Mouse (Mus musculus): ENCODE results near the gene Fgf5.
A peak's percentile ranks its signal among the peaks of the same experiment; 100 is the strongest.

Gene Fgf5

DNA sequence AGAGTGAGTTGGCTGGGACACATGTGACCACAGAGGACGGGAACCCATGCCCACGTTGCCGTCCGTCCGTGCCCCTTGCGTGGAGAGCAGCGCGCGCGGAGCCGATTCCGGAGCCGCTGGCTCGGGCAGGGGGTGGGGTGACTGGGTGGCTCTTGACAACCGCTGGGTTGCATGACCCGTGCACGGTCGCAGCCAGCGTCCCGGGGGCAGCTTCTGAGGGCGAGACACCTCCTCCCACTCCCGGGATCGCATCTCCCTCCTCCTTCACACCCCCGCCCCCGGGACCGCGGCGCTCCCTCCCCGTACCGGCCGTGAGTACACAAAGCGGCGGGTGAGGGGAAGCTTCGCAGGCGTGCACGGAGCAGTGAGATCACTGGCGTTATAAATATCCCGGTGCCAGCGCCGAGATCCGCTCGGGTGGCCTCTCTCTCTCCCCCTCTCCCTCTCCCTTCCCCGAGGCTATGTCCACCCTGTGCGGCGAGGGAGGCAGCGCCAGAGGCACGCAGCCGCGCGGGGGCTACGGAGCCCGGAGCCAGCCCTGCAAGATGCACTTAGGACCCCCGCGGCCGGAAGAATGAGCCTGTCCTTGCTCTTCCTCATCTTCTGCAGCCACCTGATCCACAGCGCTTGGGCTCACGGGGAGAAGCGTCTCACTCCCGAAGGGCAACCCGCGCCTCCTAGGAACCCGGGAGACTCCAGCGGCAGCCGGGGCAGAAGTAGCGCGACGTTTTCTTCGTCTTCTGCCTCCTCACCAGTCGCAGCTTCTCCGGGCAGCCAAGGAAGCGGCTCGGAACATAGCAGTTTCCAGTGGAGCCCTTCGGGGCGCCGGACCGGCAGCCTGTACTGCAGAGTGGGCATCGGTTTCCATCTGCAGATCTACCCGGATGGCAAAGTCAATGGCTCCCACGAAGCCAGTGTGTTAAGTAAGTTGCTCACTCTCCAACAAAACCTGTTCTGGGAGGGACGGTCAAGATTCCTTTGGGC lies at the start of gene Fgf5:
Gene Fgf5, plus strand, starts transcription at position 347 of the 984 bp plus-strand sequence.
- peak; percentile 40 to 42 for DNase-seq

GRCm38 (mm10) chr5:98212501-98212900 lies 41.5 kb upstream of the Fgf5 start:
- DNase-seq = no peak

DNA sequence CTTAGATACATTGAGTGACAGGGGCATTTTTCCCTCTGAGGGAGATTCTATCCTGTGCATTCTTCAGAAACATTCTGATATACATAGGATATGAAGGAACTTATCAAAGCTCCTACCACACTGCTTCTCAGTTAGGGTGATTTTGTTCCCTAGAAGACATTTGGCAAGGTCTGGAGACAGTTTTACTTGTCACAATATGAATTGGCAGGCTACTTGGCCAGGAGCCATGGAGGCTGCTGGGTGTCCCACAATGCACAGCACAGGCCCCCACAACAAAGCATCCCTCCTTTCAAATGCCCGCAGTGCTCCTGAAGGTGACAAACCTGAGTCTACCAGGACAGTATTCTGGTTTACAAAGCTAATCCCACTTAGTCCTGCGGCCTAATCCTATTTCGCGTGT lies 32.0 kb upstream of the Fgf5 start:
- DNase-seq = peak; percentile 16 to 18

- DNase-seq = no peak
These were observed 27.3 kb upstream of the Fgf5 start for GRCm38 (mm10) chr5:98226710-98227109.

DNA sequence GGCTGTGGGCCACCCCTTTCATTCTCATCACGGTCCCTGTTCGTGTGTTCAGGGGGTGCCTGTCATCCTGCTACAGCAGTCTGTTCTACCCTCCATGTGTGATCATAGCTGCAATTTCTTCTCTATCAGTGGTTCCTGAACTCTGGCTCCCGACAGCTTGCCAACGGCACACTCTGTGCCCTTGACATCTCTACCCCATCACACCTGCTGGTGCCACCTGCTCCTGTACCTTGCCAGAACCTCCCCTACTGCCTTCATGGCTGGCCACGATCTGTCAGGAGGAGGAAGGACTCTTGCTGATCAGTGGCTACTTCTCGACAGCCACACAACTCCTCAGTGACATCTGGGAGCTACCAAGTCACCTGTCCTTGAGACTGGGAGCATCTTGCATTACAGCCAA lies 24.5 kb upstream of the Fgf5 start:
- peak; percentile 66 to 68 for DNase-seq

DNA sequence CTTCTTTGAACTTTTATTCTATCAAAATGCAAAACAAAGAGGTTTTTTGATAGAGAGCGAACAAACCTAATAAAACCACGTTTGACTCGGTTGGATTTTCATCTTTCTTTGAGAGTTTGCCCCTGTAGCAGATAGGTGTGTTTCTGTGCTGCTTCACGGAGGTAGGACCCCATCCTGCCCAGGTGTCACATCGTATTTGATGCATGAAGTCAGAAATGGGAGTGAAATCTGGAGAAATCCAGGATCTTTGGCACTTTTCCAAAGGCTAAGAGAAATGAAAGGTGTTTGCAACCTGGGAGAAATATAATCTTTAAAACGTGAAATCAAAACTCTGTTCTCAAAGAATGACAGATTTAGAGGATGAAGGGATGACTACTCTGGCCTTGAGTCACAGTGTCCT lies 15.5 kb upstream of the Fgf5 start:
- DNase-seq = no peak

- DNase-seq = no peak
These were observed 12.6 kb upstream of the Fgf5 start for GRCm38 (mm10) chr5:98241322-98241829.

DNA sequence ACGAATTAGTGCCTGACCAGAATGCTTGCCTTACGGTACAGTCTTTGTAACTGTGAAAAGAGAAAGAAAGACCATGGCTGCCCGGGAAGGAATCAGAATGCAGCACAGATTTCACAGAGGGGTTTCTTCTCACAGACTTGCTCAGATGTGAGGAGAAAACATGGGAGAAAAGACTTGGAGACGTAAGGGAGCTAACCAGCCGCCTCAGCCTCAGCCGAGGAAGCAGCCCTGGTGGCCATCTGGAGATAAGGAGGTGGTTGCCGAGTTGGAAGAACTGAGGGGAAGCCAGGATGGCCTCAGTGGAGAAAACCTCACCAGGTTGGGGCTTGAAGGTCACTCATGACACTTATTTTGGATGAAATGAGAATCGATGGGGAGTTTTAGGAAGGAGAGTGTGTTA lies 8.7 kb upstream of the Fgf5 start:
- DNase-seq = no peak

GRCm38 (mm10) chr5:98245976-98246375 lies 8.0 kb upstream of the Fgf5 start:
- DNase-seq = no peak

GRCm38 (mm10) chr5:98246826-98247225 lies 7.2 kb upstream of the Fgf5 start:
- no peak for DNase-seq

- DNase-seq = no peak
These were observed 6.5 kb upstream of the Fgf5 start for GRCm38 (mm10) chr5:98247516-98247915.

DNA sequence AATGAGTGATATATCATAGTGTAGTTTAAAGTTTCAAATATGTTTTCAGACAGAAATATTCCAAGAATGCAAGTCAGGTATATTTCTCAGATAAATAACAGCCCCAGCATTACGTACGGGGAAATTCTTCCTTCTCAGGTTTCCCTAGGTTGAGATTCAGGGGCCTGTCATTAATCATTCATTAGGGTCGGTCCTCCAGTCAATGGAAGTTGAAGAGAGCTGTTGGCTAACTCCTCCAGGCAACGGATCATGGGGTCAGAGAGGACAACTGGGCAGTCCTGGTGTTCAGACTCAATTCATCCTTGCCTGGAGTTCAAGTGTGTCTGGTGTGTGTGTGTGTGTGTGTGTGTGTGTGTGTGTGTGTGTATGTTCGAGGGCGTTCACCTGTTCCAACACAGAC lies 837 bp upstream of the Fgf5 start:
- DNase-seq = no peak

GRCm38 (mm10) chr5:98255176-98255575 lies 1.2 kb downstream of the Fgf5 start:
- DNase-seq = no peak

DNA sequence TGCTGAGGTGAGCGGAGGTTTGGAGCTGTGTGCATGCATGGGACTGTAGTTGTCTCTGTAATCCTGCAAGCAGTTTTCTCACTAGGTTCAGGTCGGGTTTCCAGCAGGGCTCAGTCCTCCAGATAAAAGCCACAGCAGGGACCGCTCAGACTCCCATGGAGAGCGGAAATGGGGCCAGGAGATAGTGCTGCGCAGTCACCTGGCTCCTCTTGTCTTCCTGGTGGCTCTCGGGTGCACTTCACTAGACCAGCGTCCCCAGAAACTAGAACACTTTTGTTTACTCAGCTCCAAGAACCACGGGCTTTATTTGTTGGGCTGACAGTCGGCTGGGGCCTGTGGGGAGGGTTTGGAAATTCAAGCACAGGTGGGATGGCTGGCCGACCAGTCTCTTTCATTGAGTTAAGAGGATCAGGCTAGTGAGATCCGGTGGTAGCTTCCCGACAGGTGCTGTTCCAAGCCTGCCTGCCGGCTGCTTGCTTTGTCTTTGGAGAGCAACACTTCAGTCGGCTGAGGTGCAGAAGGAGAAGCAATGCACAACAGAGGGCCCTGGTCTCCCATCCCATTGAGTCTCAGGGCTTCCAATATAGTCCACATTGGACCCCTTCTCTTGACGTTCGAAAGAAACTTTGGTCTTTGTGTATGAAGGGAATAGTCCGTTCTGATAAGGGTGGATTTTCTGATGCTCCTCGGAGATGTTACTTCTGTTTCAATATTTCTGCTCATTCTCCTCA lies 1.9 kb downstream of the Fgf5 start:
- peak; percentile 31 to 39 for DNase-seq

DNA sequence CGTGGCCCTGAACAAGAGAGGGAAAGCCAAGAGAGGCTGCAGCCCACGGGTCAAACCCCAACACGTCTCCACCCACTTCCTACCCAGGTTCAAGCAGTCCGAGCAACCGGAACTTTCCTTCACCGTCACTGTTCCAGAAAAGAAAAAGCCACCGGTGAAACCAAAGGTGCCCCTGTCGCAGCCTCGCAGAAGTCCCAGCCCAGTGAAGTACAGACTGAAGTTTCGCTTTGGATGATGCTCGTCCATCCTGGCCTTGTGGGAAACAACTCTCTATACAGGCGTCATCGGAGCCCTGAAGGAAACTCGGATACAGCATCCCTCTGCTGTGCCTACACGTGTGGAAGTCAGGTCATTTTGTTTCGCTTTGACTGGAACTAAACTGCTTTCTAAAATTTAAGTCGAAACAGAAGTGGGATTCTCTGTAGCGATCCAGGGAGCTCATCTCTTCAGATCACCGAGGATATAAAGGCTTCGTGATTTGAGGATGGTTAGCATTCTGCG lies 21.4 kb downstream of the Fgf5 start:
- DNase-seq = no peak

DNA sequence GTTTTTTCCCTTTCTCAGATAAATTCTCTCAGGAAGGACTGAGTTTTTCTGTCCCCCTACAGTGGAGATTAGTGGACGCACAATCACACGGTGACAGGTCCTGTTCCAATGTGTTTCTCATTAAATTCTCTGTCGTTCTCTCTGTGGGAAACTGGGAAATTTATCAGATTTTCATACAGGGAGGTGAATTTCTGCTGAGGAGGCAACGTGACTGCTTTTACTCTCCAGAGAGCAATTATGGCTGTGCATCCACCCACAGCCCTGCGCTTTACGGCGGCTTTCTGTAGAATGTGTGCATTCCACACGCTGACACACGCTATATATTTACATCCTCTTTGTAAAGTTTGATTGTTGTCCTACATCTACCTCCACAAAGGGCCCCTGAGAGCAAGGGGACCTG lies 28.0 kb downstream of the Fgf5 start:
- DNase-seq = no peak

DNA sequence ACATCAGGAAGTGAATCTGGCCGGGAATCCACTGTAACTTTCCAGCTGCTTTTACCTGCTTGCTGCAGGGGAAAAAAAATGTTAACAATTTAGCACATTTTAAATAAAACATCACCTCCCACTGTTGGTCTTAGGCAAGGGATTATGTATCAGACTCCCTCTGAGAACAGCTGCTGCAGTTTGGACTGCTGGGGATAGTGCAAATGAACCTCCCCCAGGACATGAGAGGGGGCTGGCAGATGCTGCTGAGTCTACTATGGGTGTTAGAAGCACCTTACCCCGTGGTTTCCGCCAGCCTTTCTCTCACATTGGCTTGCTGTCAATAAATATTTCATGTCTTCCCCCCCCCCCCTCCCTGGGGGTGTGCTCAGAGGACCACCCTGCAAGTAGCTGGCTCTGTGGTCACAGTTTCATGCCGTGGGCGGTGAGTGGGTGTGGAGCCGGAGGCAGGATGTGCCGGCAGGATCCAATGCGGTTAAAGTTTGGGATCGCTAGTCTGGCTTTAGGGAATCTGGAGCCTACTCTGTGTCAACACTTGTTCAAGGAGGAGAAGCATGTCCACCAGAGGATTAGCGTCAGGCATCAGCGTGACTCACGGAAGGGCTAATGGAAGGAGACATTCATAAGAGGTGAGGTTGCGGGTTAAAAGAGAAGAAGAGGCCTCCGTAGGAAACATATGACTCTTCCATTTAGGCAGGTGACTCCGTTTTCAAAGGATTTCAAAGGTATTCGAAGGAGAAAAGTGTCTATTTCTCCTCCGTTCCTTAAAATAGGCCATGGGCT lies 29.9 kb downstream of the Fgf5 start:
- no peak for DNase-seq

GRCm38 (mm10) chr5:98290642-98291041 lies 36.7 kb downstream of the Fgf5 start:
- DNase-seq = no peak

DNA sequence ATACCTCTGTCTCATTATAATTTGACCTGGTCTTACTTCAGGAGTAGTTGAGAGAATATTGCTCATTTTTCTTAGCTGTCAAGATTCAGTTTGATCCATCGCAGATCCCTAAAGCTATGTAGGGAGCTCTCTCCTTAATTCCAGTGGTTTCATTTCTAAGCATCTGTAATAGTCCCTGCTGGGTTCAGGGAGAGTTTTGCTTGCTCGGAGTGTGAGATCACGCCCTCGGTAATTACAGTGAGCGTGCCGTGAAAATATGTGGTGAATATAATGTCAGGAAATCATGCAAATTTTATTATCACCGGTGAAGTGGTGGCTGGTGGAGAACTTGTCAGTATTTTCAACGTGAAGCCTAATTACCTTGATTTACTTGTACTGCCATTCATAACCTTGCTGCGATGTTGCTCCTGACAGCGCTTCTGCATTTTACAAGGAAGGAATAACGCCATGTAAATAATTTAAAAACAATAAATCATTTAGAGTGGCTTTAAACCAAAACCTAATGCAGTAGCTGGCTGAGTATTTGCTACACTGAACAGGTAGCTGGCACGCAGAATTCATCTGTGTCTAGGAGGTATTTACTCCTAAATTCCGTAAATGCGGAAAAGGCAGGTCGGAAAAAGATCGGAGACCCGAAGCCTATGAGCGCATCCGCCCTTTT lies 38.5 kb downstream of the Fgf5 start:
- DNase-seq = no peak

DNA sequence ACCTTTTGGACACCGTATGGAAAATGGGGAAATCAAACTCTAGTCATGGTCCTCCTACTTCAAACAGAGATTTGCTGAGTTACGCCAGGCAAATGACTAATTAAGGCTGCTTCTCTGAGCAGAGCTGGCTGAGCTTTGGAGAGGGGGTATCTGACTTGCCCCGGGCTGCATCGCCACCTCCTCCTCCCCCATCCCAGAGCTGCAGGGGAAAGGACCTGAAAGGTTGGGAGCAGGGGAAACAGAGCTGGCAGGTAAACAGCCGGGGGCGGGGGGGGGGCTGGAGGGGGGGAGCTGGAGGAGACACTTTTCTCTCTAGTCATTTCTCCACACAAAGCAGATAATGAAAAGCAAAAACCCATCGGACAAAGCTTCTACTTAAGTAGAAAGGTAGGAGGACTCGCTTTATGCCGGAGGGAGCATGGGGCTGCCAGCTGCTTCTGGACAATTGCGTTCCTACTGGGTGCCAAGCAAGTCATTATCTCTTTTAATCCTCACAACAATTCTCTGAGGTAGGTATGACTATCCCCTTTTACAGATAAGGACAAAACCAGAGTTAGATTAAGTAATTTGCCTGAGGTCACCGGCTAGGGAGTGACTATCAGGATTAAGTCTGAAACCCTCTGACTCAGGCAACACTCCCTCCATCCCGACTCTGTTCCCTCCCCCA lies 39.2 kb downstream of the Fgf5 start:
- no peak for DNase-seq

GRCm38 (mm10) chr5:98300079-98300478 lies 46.1 kb downstream of the Fgf5 start:
- DNase-seq = no peak

GRCm38 (mm10) chr5:98305673-98306072 lies 51.7 kb downstream of the Fgf5 start:
- no peak for DNase-seq

All from cerebellum, postnatal 36 days (tissue).